Mouse (Mus musculus) lung, postnatal 0 days (tissue): Measurements from ENCODE around the gene Cd200r1. TPM values are rescaled to one million over a fixed set of nuclear protein-coding genes. Genes with fewer than 3 reads are reported as not detected.

Experiments
- ATAC-seq: fragments of 200-750 bp; cut with Nextera tagmentation; 2 replicates; pipeline ENCODE4 v1.8.0; 2017; ENCODE audit warnings: moderate library complexity
- DNase-seq: peaks from one replicate; pipeline ENCODE4 v3.0.0-alpha.2; 2016; ENCODE audit warnings: low spot score
- H3K27ac ChIP-seq: fragments of 300-500 bp; sonication (generic); 2 replicates; pipeline ENCODE4 v1.5.1; 2014; ENCODE audit warnings: antibody characterized with exemption, mild to moderate bottlenecking, low read length, mixed read lengths
- H3K27me3 ChIP-seq: fragments of 300-500 bp; sonication (generic); replicated peaks from 2 replicates; pipeline ENCODE4 v1.6.1; 2014; ENCODE audit warnings: low read length, mixed read lengths; ENCODE audit not compliant: insufficient read depth
- H3K36me3 ChIP-seq: fragments of 300-500 bp; sonication (generic); 2 replicates; pipeline ENCODE4 v1.6.1; 2014; ENCODE audit warnings: low read length, mixed read lengths; ENCODE audit not compliant: insufficient read depth
- H3K4me1 ChIP-seq: fragments of 300-500 bp; sonication (generic); 2 replicates; pipeline ENCODE4 v1.6.1; 2014; ENCODE audit warnings: antibody characterized with exemption, low read depth, low read length, mixed read lengths; ENCODE audit not compliant: insufficient read depth
- H3K4me2 ChIP-seq: fragments of 300-500 bp; sonication (generic); replicated peaks from 2 replicates; pipeline ENCODE4 v1.6.1; 2014; ENCODE audit warnings: low read depth, mild to moderate bottlenecking, low read length, moderate library complexity, mixed read lengths
- H3K4me3 ChIP-seq: fragments of 300-500 bp; sonication (generic); 2 replicates; pipeline ENCODE4 v1.5.1; 2014; ENCODE audit warnings: low read depth, low read length
- H3K9ac ChIP-seq: fragments of 300-500 bp; sonication (generic); replicated peaks from 2 replicates; pipeline ENCODE4 v1.6.1; 2014; ENCODE audit warnings: low read depth, mild to moderate bottlenecking
- H3K9me3 ChIP-seq: fragments of 300-500 bp; sonication (generic); 2 replicates; pipeline ENCODE4 v1.6.1; 2016; ENCODE audit warnings: low read length, mixed read lengths
- CTCF ChIP-seq: IDR thresholded peaks from 2 replicates; pipeline ENCODE4 v1.5.1; 2016; ENCODE audit warnings: antibody characterized with exemption, mild to moderate bottlenecking
- EP300 ChIP-seq: IDR thresholded peaks from 2 replicates; pipeline ENCODE4 v1.6.1; 2016; ENCODE audit warnings: antibody characterized with exemption, mild to moderate bottlenecking, control low read depth
- WGBS: fragments of 180-500 bp; shearing (Covaris S2); extraction: QIAGEN DNeasy Blood & Tissue Kit; methylation state at CpG from one replicate; pipeline ENCODE4 v1.1.7; 2014; 5-methylcytosine and 5-hydroxymethylcytosine counted together
- polyA plus RNA-seq: library from polyadenylated mRNA; unstranded; fragments of >200 nt; fragmentation: Nextera tagmentation; extraction: Ambion mirVana; gene quantifications from 2 replicates; pipeline ENCODE4 v1.2.1, GENCODE M21; 2015

Cd200r1 gene
- polyA plus RNA-seq, result 2.9 and 3.8 TPM in 2 replicates

DNA sequence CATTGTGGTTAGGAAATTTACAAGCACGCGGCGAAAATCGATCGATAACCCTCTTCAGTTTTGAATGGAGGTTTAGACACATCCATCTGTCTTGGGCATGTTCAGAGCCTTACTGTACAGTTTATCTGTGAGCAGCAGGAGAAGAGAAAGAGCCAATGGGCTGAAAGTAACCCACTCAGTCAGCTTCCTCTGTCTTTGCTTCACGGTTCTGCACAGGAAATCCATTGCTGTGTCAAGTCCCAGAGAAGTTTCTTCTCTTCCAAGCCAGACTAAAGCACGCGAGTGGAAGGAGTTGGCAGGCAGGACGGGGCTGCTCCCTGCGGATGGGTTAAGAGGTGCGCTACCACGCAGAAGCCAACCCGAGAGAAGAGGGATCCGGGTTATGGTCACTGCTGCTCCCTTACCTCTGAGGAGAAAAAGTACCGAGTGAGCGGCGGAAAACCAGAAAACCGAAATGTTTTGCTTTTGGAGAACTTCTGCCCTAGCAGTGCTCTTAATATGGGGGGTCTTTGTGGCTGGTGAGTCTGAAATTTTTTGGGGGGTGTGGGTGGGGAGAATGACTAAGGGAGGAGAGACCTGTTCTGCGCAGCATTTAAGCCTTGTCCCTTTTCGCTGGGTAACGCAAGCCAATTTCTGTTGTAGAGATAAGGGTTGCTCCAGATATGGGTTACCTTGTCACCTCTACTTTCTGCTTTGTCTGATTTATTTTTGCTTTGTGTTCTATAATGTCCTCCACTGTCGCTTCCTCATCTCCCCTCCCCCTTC is at the start of gene Cd200r1:
Gene Cd200r1 (plus strand): TSS at position 182 of the 765 bp plus-strand sequence.
- H3K27me3 ChIP-seq, result no peaks in the 10 kb centered on the region
- TF ChIP-seq CTCF, result no peak
- TF ChIP-seq EP300, result no peak
- 63% methylated on average over 22 of the region's 22 CpGs for WGBS
- DNase-seq, result no peak
- H3K27ac ChIP-seq, result no peak within 1 kb of the TSS
- no peaks in the 10 kb centered on the region for H3K9me3 ChIP-seq
- H3K4me3 ChIP-seq, result no peak within 1 kb of the TSS
- ATAC-seq, result no peak
- no peaks in the 10 kb centered on the region for H3K4me1 ChIP-seq
- no peaks in the 10 kb centered on the region for H3K36me3 ChIP-seq
- no peak within 1 kb of the TSS for H3K4me2 ChIP-seq
- H3K9ac ChIP-seq, result no peak within 1 kb of the TSS

- Histone ChIP-seq H3K9me3 (no peaks in the 10 kb centered on the region), H3K27me3 (no peaks in the 10 kb centered on the region), H3K4me2 (no peak overlapping the region), H3K4me3 (no peak overlapping the region), H3K27ac (peak overlapping the region; percentile 33), H3K36me3 (no peaks in the 10 kb centered on the region), H3K9ac (no peak overlapping the region), H3K4me1 (no peaks in the 10 kb centered on the region)
- ATAC-seq, result peak; percentile 76
- peak; percentile 90 for DNase-seq
- TF ChIP-seq CTCF, result peak; percentile 78
- TF ChIP-seq EP300, result no peak
- WGBS, result 33% methylated on average over 10 of the region's 10 CpGs
These were observed 49.0 kb upstream of the Cd200r1 start for GRCm38 (mm10) chr16:44716305-44717140.

- Histone ChIP-seq H3K27ac (no peak overlapping the region), H3K4me2 (no peak overlapping the region), H3K9me3 (no peaks in the 10 kb centered on the region), H3K36me3 (no peaks in the 10 kb centered on the region), H3K9ac (no peak overlapping the region), H3K4me3 (no peak overlapping the region), H3K4me1 (no peaks in the 10 kb centered on the region), H3K27me3 (no peaks in the 10 kb centered on the region)
- TF ChIP-seq CTCF (no peak), EP300 (no peak)
- ATAC-seq, result no peak
- DNase-seq, result no peak
- WGBS, result 72% methylated on average over 2 of the region's 2 CpGs
These were observed 48.3 kb upstream of the Cd200r1 start for GRCm38 (mm10) chr16:44717141-44717634.

- no peaks in the 10 kb centered on the region for H3K9me3 ChIP-seq
- no peaks in the 10 kb centered on the region for H3K27me3 ChIP-seq
- TF ChIP-seq EP300 (no peak), CTCF (peak; percentile 43)
- no peak for ATAC-seq
- H3K4me2 ChIP-seq, result no peak overlapping the region
- H3K9ac ChIP-seq, result no peak overlapping the region
- H3K4me1 ChIP-seq, result no peaks in the 10 kb centered on the region
- no peak overlapping the region for H3K4me3 ChIP-seq
- DNase-seq, result no peak
- 80% methylated on average over 2 of the region's 2 CpGs for WGBS
- no peak overlapping the region for H3K27ac ChIP-seq
- no peaks in the 10 kb centered on the region for H3K36me3 ChIP-seq
These were observed 47.7 kb upstream of the Cd200r1 start for GRCm38 (mm10) chr16:44717838-44718237.

- no peaks in the 10 kb centered on the region for H3K27me3 ChIP-seq
- DNase-seq (peak; percentile 91), ATAC-seq (peak; percentile 43)
- 46% methylated on average over 7 of the region's 7 CpGs for WGBS
- peaks cover 4% of the 10 kb centered on the region; the same call in 1 of the 2 replicates for H3K4me1 ChIP-seq
- no peaks in the 10 kb centered on the region for H3K9me3 ChIP-seq
- no peak overlapping the region for H3K4me2 ChIP-seq
- H3K36me3 ChIP-seq, result no peaks in the 10 kb centered on the region
- H3K27ac ChIP-seq, result 0 out of 2 replicates have a peak overlapping the region, but pooled peaks have one; percentile 23
- no peak overlapping the region for H3K4me3 ChIP-seq
- no peak overlapping the region for H3K9ac ChIP-seq
- TF ChIP-seq CTCF (peak; percentile 39), EP300 (no peak)
These were observed 46.2 kb upstream of the Cd200r1 start for GRCm38 (mm10) chr16:44719349-44719748.

- Histone ChIP-seq H3K4me3 (no peak overlapping the region), H3K27ac (no peak overlapping the region), H3K9ac (no peak overlapping the region), H3K27me3 (no peaks in the 10 kb centered on the region), H3K4me1 (peaks cover 9% of the 10 kb centered on the region), H3K36me3 (no peaks in the 10 kb centered on the region), H3K4me2 (no peak overlapping the region), H3K9me3 (no peaks in the 10 kb centered on the region)
- peak; percentile 74 for TF ChIP-seq CTCF
- no peak for TF ChIP-seq EP300
- DNase-seq (no peak), ATAC-seq (no peak)
- 76% methylated on average over 3 of the region's 3 CpGs for WGBS
These were observed 45.0 kb upstream of the Cd200r1 start for GRCm38 (mm10) chr16:44720518-44720917.
